Mouse (Mus musculus) ES-E14 (cell line): ENCODE data around the gene Dcaf5.

Source experiments
- CHD2 ChIP-seq: IDR thresholded peaks from 2 replicates; pipeline ENCODE4 v1.6.1; 2014; ENCODE audit warnings: mild to moderate bottlenecking, low read depth, low read length, inconsistent platforms
- HCFC1 ChIP-seq: IDR thresholded peaks from 2 replicates; pipeline ENCODE4 v1.6.1; 2012; ENCODE audit warnings: low read length, inconsistent platforms, borderline replicate concordance; ENCODE audit not compliant: insufficient read depth
- MAFK ChIP-seq: IDR thresholded peaks from 2 replicates; pipeline ENCODE4 v1.6.1; 2014; ENCODE audit warnings: mild to moderate bottlenecking, low read depth, low read length, inconsistent platforms; ENCODE audit not compliant: insufficient read depth

GRCm38 (mm10) chr12:80440957-80441356 lies 4.6 kb upstream of the Dcaf5 start:
- TF ChIP-seq HCFC1 (no peak), CHD2 (no peak), MAFK (no peak)
